Mouse (Mus musculus) stomach, embryonic 14.5 days (tissue): ENCODE measurements around the gene Fat3. TPM values are rescaled to one million over a fixed set of nuclear protein-coding genes. Genes with fewer than 3 reads are reported as not detected.

Experiments
- ATAC-seq: fragments of 200-750 bp; cut with Nextera tagmentation; 2 replicates; pipeline ENCODE4 v1.8.0; 2017; ENCODE audit warnings: low read depth, moderate TSS enrichment; ENCODE audit not compliant: insufficient number of reproducible peaks, insufficient read depth, low FRiP score
- H3K27ac ChIP-seq: fragments of 300-500 bp; sonication (generic); 2 replicates; pipeline ENCODE4 v1.5.1; 2014; ENCODE audit warnings: mild to moderate bottlenecking, low read length, moderate library complexity, mixed read lengths
- H3K27me3 ChIP-seq: fragments of 300-500 bp; sonication (generic); 2 replicates; pipeline ENCODE4 v1.6.1; 2014; ENCODE audit warnings: low read length, control low read depth, mixed read lengths; ENCODE audit not compliant: control insufficient read depth, insufficient read depth
- H3K36me3 ChIP-seq: fragments of 300-500 bp; sonication (generic); 2 replicates; pipeline ENCODE4 v1.6.1; 2014; ENCODE audit warnings: mild to moderate bottlenecking, control low read depth, low read length, moderate library complexity, mixed read lengths; ENCODE audit not compliant: control insufficient read depth, insufficient read depth
- H3K4me1 ChIP-seq: fragments of 300-500 bp; sonication (generic); 2 replicates; pipeline ENCODE4 v1.6.1; 2014; ENCODE audit warnings: low read length, control low read depth, mixed read lengths; ENCODE audit not compliant: control insufficient read depth, insufficient read depth
- H3K4me2 ChIP-seq: fragments of 300-500 bp; sonication (generic); replicated peaks from 2 replicates; pipeline ENCODE4 v1.6.1; 2014; ENCODE audit warnings: low read depth, low read length, control low read depth
- H3K4me3 ChIP-seq: fragments of 300-500 bp; sonication (generic); 2 replicates; pipeline ENCODE4 v1.5.1; 2014; ENCODE audit warnings: low read depth, low read length, control low read depth
- H3K9ac ChIP-seq: fragments of 300-500 bp; sonication (generic); replicated peaks from 2 replicates; pipeline ENCODE4 v1.6.1; 2014; ENCODE audit warnings: low read depth, mild to moderate bottlenecking, control low read depth, low read length, moderate library complexity, mixed read lengths
- H3K9me3 ChIP-seq: fragments of 300-500 bp; sonication (generic); 2 replicates; pipeline ENCODE4 v1.6.1; 2016; ENCODE audit warnings: low read depth, low read length, control low read depth; ENCODE audit not compliant: control insufficient read depth
- WGBS: fragments of 180-500 bp; shearing (Covaris S2); extraction: QIAGEN DNeasy Blood & Tissue Kit; methylation state at CpG from one replicate; pipeline ENCODE4 v1.1.7; 2014; 5-methylcytosine and 5-hydroxymethylcytosine counted together
- polyA plus RNA-seq: library from polyadenylated mRNA; unstranded; fragments of >200 nt; fragmentation: Nextera tagmentation; extraction: Ambion mirVana; gene quantifications from 2 replicates; pipeline ENCODE4 v1.2.1, GENCODE M21; 2014

Fat3 gene
- polyA plus RNA-seq, 1 experiment from 2014 or later = 3.2 TPM

GRCm38 (mm10) chr9:16310855-16311848 lies 189.9 kb downstream of the Fat3 start:
- no peaks in the 10 kb centered on the region for H3K27me3 ChIP-seq
- H3K4me1 ChIP-seq = 0 out of 2 replicates have a peak, but pooled peaks cover 4% of the 10 kb centered on the region
- H3K27ac ChIP-seq = no peak overlapping the region
- no peak overlapping the region for H3K4me3 ChIP-seq
- no peaks in the 10 kb centered on the region for H3K9me3 ChIP-seq
- 38% methylated on average over 5 of the region's 5 CpGs for WGBS
- no peak overlapping the region for H3K4me2 ChIP-seq
- no peaks in the 10 kb centered on the region for H3K36me3 ChIP-seq
- no peak overlapping the region for H3K9ac ChIP-seq
- no peak for ATAC-seq

- Histone ChIP-seq H3K9me3 (no peaks in the 10 kb centered on the region), H3K4me1 (0 out of 2 replicates have a peak, but pooled peaks cover 4% of the 10 kb centered on the region), H3K4me3 (no peak overlapping the region), H3K36me3 (no peaks in the 10 kb centered on the region), H3K27me3 (no peaks in the 10 kb centered on the region), H3K27ac (no peak overlapping the region), H3K9ac (no peak overlapping the region), H3K4me2 (no peak overlapping the region)
- WGBS = 71% methylated on average over 4 of the region's 4 CpGs
- no peak for ATAC-seq
Observed at GRCm38 (mm10) chr9:16310305-16310704, 190.8 kb downstream of the Fat3 start.

- Histone ChIP-seq H3K9ac (no peak overlapping the region), H3K9me3 (no peaks in the 10 kb centered on the region), H3K4me3 (no peak overlapping the region), H3K4me1 (0 out of 2 replicates have a peak, but pooled peaks cover 4% of the 10 kb centered on the region), H3K36me3 (no peaks in the 10 kb centered on the region), H3K27ac (no peak overlapping the region), H3K4me2 (no peak overlapping the region), H3K27me3 (no peaks in the 10 kb centered on the region)
- WGBS = 94% methylated on average over 1 of the region's 1 CpGs
- no peak for ATAC-seq
Observed at GRCm38 (mm10) chr9:16307789-16308188, 193.3 kb downstream of the Fat3 start.

- no peak overlapping the region for H3K4me2 ChIP-seq
- H3K27me3 ChIP-seq = no peaks in the 10 kb centered on the region
- no peaks in the 10 kb centered on the region for H3K36me3 ChIP-seq
- 0 out of 2 replicates have a peak, but pooled peaks cover 4% of the 10 kb centered on the region for H3K4me1 ChIP-seq
- no peak overlapping the region for H3K4me3 ChIP-seq
- ATAC-seq = no peak
- no peaks in the 10 kb centered on the region for H3K9me3 ChIP-seq
- no peak overlapping the region for H3K9ac ChIP-seq
- H3K27ac ChIP-seq = no peak overlapping the region
Observed at GRCm38 (mm10) chr9:16306222-16306621, 194.9 kb downstream of the Fat3 start.

- ATAC-seq = no peak
- 85% methylated on average over 2 of the region's 2 CpGs for WGBS
- H3K27ac ChIP-seq = no peak overlapping the region
Observed at GRCm38 (mm10) chr9:16305396-16306086, 195.5 kb downstream of the Fat3 start.

GRCm38 (mm10) chr9:16304949-16305348 lies 196.1 kb downstream of the Fat3 start:
- H3K4me2 ChIP-seq = no peak overlapping the region
- ATAC-seq = no peak
- 86% methylated on average over 2 of the region's 2 CpGs for WGBS
- H3K27ac ChIP-seq = no peak overlapping the region
- H3K27me3 ChIP-seq = no peaks in the 10 kb centered on the region
- H3K4me1 ChIP-seq = no peaks in the 10 kb centered on the region
- no peaks in the 10 kb centered on the region for H3K36me3 ChIP-seq
- no peak overlapping the region for H3K4me3 ChIP-seq
- no peaks in the 10 kb centered on the region for H3K9me3 ChIP-seq
- H3K9ac ChIP-seq = no peak overlapping the region

More at GRCm38 (mm10) chr9:16305396-16306086, 195.5 kb downstream of the Fat3 start:
- 0 out of 2 replicates have a peak, but pooled peaks cover 4% of the 10 kb centered on the region for H3K4me1 ChIP-seq
- no peaks in the 10 kb centered on the region for H3K36me3 ChIP-seq
- H3K9me3 ChIP-seq = no peaks in the 10 kb centered on the region
- no peak overlapping the region for H3K9ac ChIP-seq
- no peak overlapping the region for H3K4me2 ChIP-seq
- no peak overlapping the region for H3K4me3 ChIP-seq
- no peaks in the 10 kb centered on the region for H3K27me3 ChIP-seq

GRCm38 (mm10) chr9:16302484-16302883 lies 198.6 kb downstream of the Fat3 start:
- Histone ChIP-seq H3K9me3 (no peaks in the 10 kb centered on the region), H3K4me1 (no peaks in the 10 kb centered on the region), H3K36me3 (no peaks in the 10 kb centered on the region), H3K4me2 (no peak overlapping the region), H3K27me3 (no peaks in the 10 kb centered on the region), H3K9ac (no peak overlapping the region), H3K4me3 (no peak overlapping the region), H3K27ac (no peak overlapping the region)
- 36% methylated on average over 3 of the region's 3 CpGs for WGBS
- no peak for ATAC-seq

GRCm38 (mm10) chr9:16297935-16298334 lies 203.2 kb downstream of the Fat3 start:
- no peak for ATAC-seq
- no peaks in the 10 kb centered on the region for H3K9me3 ChIP-seq
- H3K4me3 ChIP-seq = no peak overlapping the region
- H3K27ac ChIP-seq = no peak overlapping the region
- WGBS = 40% methylated on average over 3 of the region's 3 CpGs
- no peak overlapping the region for H3K4me2 ChIP-seq
- H3K4me1 ChIP-seq = no peaks in the 10 kb centered on the region
- no peaks in the 10 kb centered on the region for H3K36me3 ChIP-seq
- H3K27me3 ChIP-seq = no peaks in the 10 kb centered on the region
- no peak overlapping the region for H3K9ac ChIP-seq
